Mouse (Mus musculus) olfactory bulb, adult 2 months (tissue): ENCODE data around the gene Tdgf1.

Experiments
- CTCF ChIP-seq: fragments of 200-500 bp; IDR thresholded peaks from 2 replicates; pipeline ENCODE4 v1.5.1; 2012; ENCODE audit warnings: low read depth, mild to moderate bottlenecking, low read length, moderate library complexity; ENCODE audit not compliant: insufficient read depth
- POLR2A ChIP-seq: fragments of 200-500 bp; IDR thresholded peaks from 2 replicates; pipeline ENCODE4 v1.6.1; 2012; ENCODE audit warnings: mild to moderate bottlenecking, low read depth, low read length, moderate library complexity; ENCODE audit not compliant: insufficient read depth

DNA sequence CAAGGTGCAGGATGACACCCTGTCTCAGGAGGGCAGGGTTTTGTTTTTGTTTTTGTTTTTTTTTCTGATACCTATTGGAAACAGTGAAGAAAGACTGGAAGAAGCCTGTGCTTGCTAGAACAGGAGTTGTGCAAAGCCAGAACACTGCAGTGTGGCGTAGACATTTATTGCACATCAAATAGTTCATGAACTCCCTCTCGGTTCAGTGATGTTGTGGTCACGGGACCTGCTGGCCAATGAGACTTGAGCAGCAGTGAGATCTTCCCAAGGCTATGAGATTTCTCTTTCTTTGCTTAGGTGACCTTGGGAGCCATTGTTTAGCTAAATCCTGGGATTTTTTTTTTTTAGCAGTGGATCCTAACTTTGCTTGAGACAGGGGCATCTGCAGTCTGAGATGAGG lies 42.1 kb upstream of the Tdgf1 start:
- TF ChIP-seq POLR2A (no peak), CTCF (no peak)
